Mouse (Mus musculus): Measurements from ENCODE around the gene Tmprss15. TPM values are rescaled to one million over a fixed set of nuclear protein-coding genes. Genes with fewer than 3 reads are reported as not detected.

Tmprss15 gene
- total RNA-seq (2022) = not detected

DNA sequence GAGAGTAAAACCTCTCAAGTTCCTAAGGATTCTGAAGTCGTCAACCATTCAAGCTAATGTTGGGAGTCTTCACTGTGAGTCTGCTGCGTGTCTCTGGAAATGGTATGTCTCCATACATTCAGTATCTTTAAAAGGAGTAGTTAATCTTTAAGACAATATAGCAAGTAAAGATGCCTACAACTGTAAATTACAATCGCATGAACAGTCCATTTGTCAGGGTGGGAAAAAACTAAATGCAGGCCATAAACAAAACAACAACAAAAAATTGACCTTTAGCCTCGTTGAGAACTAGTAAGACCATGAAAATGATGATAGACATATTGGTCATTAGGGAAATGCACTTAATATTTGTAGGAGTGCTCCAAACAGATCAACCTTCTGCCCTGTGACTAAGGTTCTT lies at the start of gene Tmprss15:
Tmprss15 (minus strand) TSS at position 101 of the 400 bp plus-strand sequence.
- no peak for DNase-seq (ENCODE audit: low spot score in 2 of 2)

DNA sequence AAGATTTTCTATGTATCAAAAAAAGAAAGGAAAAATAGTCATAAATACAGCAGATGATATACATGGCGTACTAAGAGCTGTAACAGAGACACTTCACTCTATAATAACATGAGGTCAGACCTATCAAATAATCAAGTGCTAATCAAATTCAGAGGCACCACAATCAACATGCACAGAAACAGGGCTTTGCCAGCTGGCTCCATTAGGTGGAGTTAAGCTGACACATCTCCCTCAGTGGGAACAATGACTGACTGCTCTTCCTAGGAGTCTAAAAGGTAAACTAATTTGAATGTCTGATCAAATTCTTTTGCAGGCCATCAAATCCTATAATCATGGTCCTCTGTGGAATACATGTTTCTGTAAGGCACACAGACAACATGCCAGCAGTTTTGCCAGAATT lies 24.0 kb upstream of the Tmprss15 start:
- no peak for DNase-seq (ENCODE audit: low spot score in 2 of 2)

DNA sequence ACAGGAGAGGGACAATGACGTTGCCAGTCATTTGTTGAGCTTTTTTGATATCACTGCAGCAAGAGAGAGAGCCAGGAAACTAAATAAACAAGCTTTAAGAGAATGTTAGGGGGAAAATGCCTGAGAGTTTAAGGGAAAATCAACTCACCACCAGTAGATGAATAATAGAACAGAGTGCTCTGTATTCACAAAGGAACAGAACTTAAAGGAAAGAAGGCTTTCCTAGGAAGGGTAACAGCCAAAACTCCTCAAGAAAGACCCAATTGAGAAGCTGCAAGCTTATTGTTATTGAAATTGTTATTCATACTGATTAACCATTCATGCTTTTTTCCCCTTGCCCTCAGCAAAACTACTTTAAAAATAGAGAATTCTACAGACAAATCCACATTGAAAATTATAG lies 18.6 kb upstream of the Tmprss15 start:
- no peak for DNase-seq (ENCODE audit: low spot score in 2 of 2)

DNA sequence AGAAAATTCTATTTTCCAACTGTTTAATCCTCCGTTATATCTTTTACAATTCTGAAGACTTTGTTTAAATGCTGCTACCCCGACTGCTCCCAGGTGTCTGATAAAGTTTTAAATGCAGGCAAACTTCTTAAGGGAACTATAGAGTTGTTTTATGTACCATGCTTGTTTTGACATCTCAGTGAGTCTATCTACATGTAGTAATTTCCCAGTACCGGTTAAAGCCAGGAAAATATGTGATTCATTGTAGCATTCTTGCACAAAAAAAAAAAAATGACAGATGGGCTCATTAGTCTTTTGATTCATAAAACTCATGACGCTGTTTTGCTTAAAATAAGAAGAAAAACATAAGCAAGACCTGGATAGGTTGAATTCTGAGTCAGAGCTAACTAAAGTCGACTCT lies 18.1 kb upstream of the Tmprss15 start:
- DNase-seq (ENCODE audit: low spot score in 2 of 2) = no peak

DNA sequence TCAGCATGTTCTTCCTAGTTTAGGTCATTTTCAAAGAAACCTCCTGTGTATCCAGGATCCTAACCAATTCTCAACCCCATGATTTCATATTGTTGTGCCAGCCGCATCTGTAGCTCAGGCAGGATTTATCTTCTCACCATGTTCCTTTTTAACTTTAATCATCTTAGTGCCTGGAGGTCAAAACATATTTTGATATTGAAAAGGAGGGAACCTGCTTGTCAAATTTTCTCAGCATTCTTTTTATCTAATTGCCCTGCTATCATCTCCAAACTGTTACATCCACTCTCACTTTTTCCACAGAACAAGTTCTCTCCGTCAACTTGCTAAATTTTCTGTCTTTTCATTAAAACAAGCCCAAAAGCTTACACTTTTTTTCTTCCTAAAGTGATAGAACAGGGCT lies 9.4 kb upstream of the Tmprss15 start:
- no peak for DNase-seq (ENCODE audit: low spot score in 2 of 2)

- no peak for DNase-seq (ENCODE audit: low spot score in 2 of 2)
These were observed 7.4 kb upstream of the Tmprss15 start for GRCm38 (mm10) chr16:79098321-79098720.

- no peak for DNase-seq (ENCODE audit: low spot score in 2 of 2)
These were observed 4.3 kb downstream of the Tmprss15 start for GRCm38 (mm10) chr16:79086550-79086949.

GRCm38 (mm10) chr16:79063848-79064247 lies 27.0 kb downstream of the Tmprss15 start:
- DNase-seq (ENCODE audit: low spot score in 2 of 2) = no peak

- no peak for DNase-seq (ENCODE audit: low spot score in 2 of 2)
These were observed 31.9 kb downstream of the Tmprss15 start for GRCm38 (mm10) chr16:79058775-79059558.

DNA sequence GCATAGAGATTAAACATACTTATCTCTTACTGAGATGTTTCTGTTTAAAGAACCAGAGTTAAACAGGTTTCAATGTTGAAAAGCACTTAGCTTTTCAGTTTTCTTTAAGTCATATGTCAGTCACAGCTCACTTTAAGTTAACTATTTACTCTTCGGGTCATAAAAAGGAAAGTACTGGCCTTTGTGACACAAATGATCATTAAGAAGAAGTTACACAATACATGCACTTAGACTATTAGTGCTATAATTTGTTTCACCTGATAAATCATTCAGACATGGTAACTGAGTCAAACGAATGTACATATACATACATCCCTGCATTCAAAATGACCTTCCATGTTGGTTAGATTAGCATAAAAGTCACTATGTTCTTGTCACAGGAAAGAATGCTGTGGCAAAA lies 58.3 kb downstream of the Tmprss15 start:
- no peak for DNase-seq (ENCODE audit: low spot score in 2 of 2)

GRCm38 (mm10) chr16:79002812-79003211 lies 88.1 kb downstream of the Tmprss15 start:
- no peak for DNase-seq (ENCODE audit: low spot score in 2 of 2)

DNA sequence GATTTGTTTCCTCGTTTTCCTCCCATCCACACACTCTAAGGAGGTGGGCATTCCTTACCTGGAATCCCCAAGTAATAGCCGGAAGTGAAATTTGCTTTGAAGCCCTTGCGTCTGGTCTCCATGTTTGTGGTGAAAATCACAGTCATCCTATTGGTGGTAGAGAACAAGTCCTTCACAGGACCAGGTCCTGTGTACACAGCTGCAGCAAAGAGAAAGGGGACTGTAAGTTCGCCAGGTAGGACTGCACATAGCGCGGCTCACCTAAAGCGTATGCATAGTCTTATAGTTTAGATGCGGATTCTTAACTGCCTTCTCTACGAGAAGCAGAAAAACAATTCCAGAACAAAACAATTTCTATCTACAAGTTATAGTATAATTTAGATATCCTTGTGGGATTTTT lies 89.2 kb downstream of the Tmprss15 start:
- DNase-seq (ENCODE audit: low spot score in 2 of 2) = no peak

DNA sequence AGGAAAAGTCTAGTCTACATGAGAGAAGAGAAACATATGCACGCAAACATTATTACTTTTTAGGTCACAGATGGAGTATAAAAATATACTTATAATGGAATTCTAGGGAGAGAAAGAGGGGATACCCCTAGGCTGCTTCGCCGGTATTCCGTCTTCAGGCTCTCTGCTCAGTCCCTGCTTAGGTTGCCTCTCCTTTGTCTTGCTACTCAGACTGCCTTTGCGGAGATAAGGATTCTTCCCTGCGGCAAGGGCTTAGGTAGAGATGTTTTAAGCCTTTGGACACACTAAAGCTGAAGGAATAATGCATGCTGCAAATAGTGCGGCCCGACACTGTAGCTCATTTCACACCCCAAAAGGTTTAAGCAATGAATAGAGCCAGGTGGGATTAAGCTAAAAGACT lies 114.5 kb downstream of the Tmprss15 start:
- DNase-seq (ENCODE audit: low spot score in 2 of 2) = no peak

GRCm38 (mm10) chr16:78974099-78974498 lies 116.8 kb downstream of the Tmprss15 start:
- DNase-seq (ENCODE audit: low spot score in 2 of 2) = no peak

DNA sequence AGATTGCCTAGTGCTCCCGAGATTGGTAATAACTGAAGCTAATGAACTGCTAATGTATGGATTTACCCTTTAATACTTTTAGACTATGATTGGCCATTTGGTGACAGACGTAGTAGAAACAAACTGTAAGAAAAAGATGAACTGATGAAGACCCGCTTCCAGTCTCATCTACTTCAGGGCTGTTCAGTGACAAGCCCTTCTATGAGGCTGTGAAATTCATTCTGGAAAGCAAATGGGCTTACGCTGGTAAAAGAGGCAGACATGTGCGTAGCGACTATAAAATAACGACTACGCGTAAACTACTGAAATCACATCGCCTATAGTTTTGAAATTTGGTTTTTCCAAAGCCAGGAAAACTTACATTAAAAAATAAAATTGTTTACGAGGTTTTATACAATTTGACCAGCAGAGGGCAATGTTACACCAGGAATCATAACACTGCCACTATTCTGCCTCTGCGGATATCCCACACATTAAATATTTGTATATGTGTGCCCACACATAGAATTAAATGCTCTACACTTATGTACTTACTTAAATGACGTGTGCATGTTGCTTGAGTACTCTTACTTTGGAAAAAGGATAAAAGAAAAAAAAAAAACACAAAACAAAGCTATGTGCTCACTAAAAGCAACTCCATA lies 121.7 kb downstream of the Tmprss15 start:
- no peak for DNase-seq (ENCODE audit: low spot score in 2 of 2)

DNA sequence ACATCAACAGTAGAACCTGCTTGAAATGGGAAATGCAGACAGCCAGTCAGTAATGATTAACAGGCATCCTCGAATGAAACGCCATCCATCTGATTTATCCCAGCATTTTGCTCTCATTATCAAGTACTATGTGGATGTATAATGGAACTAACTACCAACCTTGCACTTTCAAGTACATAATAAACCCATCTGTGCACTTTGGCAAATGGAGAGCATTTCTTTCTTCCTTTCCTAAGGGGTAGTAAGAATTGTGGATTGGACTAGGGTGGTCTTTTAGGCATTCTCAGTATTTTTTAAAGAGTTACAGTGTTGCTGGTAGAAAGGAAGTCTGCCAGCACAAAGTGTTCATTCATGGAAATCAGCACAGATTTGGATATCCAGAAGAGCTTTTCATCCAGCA lies 133.5 kb downstream of the Tmprss15 start:
- DNase-seq (ENCODE audit: low spot score in 2 of 2) = no peak

- no peak for DNase-seq (ENCODE audit: low spot score in 2 of 2)
These were observed 140.5 kb downstream of the Tmprss15 start for GRCm38 (mm10) chr16:78950359-78950758.

GRCm38 (mm10) chr16:78937755-78938154 lies 153.1 kb downstream of the Tmprss15 start:
- DNase-seq (ENCODE audit: low spot score in 2 of 2) = no peak

DNA sequence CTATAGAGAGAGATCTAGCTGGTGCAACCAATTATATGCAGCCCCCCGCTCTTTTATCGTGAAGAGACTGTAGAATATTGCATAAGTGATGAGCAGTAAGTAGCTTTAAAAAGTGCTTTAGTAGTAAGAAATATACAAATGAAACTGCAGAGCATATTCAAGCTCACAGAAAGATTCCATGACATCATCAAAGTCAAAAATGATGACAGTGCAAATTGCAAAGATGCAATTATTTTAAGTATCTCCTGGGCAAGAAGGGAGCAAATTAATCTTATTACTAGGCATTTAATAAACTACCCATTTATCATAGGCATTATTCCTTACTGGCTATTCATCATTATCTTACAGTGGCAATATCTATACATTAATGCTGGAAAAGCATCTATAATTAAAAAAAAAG lies 156.6 kb downstream of the Tmprss15 start:
- DNase-seq (ENCODE audit: low spot score in 2 of 2) = no peak

- no peak for DNase-seq (ENCODE audit: low spot score in 2 of 2)
These were observed 159.4 kb downstream of the Tmprss15 start for GRCm38 (mm10) chr16:78931287-78932025.

GRCm38 (mm10) chr16:78930382-78931286 lies 160.3 kb downstream of the Tmprss15 start, which contains the start of gene Chodl:
Gene Chodl, plus strand, starts transcription at chr16:78930948.
- DNase-seq (ENCODE audit: low spot score in 2 of 2) = no peak
